Mouse (Mus musculus) adrenal gland, adult (tissue): ENCODE data around the gene Plcb1.

Experiments
- DNase-seq, 2 experiments: peaks; one replicate each; pipeline ENCODE4 v3.0.0; 2022 to 2023; ENCODE audit warnings: low spot score in 1 of 2; ENCODE audit not compliant: inconsistent age in 2 of 2

Gene Plcb1

DNA sequence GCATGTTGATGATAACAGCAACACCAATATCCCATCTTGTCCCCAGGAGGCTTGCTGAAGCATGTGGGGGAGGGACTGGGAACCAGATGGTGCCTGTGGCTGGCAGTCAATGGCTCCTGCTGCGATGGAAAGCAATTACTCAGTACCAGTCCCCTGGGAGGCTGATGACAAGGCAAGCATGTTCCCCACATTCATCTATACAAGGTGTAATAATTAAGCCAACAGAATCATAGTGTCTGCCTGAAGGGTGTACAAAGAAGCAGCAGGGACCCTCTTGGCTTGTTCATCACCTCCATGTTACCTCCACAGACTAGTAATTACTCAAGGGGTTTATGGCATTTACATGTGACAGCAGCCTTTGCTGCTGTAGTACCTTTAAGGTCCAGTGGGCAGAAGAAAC is 125.0 kb downstream of the Plcb1 start:
- no peak for DNase-seq

DNA sequence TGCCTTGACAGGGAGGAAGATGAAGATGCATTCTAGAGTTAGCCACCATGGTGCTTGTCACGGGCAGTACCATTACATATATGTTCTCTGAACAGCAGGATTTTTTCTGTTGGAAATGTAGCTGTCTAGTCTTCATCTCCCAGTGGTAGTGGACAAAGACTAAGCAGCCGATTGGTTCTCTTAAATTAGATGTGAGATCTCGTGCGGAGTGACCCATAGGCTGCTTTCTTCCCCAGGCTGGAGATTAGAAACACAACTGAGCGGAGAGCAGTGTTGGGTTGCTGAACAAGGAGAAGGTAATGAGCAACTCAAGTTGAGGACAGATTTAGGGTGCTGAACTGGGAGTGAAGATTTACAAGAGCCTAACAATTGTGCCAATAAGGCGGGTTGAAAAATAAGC is 125.5 kb downstream of the Plcb1 start:
- DNase-seq = no peak

DNA sequence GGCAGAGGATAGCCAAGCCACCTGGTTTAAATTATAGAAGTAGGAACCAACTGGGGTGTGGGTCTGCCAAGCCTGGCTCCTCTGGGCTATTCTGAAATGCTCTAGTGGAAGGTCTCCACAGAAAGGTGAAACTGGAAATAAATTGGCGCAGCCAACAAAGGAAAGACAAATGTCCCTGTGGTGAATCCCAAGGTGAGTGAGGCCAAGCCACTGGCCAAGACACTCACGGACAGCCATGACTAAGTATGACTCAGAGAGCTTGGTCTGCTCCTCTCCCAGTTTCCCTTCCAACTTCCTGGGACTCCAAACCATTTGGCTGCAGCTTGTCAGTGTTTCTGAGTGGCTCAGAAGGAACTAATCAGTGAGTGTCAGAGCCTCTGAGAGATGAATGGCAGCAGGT is 126.7 kb downstream of the Plcb1 start:
- peak; percentile 84 to 92 for DNase-seq

DNA sequence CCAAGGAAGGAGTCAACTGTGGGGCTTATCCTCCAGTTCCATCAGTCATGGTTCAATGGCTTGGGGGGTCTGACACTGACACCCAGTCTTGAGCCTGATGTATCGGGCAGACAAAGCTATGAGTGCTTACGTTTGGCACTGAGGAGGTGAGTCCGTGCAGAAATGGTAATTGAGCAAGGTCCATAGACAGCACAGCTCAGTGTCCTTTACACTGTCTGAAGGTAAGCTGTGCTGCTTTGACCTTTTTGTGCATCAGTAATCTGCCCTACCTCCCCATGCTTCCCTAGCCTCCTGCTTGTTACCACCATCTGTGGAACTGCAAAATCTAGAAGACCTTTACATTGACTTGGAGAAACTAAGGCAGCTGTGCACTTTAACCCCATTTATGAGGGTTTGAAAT is 127.7 kb downstream of the Plcb1 start:
- peak in 1 of 2 experiments; percentile 74 for DNase-seq

DNA sequence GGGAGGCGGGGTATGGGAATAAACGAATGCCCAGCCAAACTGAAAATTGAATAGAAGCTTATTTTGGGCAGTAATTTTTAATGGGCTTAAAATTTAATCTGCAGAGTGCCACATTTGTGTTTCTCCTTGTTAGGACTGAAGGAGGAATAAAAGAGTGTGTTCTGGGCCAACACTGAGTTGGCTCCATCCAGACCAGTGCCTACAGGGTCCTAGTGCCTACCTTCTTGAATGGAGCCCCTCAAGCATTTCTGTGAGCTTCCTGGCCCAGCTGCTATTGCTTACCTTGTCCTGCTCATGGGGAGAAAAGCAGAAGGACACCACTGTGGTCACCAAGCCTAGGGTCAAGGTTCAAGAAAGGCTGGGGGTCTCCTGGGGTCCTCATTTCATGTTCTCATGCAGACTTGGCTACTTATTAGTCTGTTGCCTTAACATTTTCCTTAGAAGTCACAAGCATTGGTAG is 128.3 kb downstream of the Plcb1 start:
- DNase-seq = peak in 1 of 2 experiments; percentile 70

DNA sequence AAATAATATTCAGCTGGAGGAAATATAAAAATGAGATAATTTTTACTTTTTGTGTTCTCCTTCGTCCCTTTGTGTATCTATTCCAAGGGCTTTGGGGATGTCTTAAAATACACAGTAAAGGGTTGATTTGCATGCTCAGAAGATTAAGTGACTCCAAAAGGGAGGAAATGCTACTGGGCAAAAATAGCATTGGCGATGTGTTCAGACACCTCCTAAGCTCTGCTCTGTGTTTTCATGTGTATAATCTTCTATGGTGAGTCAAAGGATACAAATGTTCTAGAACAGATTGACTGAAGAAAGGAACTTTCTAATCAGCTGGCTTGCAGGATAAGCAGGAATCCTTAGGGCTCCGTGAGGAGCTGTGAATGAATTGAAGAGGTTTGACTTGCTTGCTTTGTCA is 129.2 kb downstream of the Plcb1 start:
- DNase-seq = no peak

DNA sequence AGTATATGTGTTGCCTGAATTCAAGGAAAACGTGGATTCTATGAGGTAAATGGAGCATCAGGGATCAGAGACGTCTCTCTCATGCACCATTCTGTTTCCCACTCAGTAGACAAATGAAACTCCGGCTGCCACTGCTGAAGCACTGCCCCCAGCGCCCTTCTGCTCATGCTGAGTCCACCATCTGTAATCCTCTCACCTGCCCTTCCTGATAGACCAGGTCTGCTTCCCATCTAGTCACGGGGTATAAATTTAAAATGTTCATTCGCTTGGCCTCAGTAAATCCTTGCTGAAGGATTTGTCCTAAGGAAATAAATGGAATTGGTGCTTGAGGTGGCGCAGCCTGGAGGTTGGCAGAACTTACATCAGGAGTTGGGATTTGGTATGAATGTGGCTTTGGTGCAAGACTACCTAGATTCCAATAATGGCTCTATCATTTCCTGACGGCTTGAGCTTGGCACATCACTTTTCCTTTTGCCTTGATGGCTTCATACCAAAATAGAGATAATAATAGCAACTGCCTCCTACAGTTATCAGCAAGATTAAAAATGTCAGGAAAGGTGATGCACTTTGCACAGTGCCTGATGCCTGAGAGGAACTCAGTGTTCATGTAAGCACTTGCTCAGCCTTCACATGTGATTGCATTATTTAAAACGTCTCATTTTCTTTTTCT is 134.9 kb downstream of the Plcb1 start:
- DNase-seq = peak in 1 of 2 experiments; percentile 30

DNA sequence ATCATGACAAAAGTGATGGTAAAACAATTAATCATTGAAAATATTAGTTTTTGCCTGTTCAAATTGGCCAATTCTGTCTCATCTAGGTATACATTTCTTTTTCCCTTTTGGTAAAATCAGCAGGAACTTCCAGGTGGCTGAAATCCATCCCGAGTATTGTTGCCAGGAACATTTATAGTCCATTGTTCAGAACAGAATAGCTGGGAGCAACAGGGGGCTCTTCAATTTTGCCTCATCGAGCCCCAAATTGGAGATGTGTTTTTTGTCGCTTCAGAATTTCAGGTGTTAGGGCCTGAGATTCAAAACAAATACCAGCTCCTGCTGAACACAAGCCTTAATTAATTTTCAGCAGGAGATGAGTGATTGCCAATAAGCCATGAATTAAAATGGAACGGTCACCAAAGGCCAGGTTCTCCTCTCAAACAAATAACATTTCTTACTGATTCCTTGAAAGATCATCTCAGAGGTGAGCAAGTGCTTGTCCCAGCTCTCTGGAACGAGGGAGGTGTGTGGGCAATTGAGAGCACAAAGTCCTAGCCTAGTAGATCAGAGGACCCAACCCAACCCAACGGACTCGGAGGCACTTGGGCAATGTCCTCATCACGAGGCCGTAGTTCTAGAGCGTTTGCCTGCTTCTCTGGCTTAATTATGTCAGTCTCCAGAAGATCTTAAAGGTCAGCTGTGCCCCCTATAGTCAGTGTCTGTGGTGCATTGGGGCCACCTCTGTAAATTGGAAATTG is 136.9 kb downstream of the Plcb1 start:
- DNase-seq = no peak

DNA sequence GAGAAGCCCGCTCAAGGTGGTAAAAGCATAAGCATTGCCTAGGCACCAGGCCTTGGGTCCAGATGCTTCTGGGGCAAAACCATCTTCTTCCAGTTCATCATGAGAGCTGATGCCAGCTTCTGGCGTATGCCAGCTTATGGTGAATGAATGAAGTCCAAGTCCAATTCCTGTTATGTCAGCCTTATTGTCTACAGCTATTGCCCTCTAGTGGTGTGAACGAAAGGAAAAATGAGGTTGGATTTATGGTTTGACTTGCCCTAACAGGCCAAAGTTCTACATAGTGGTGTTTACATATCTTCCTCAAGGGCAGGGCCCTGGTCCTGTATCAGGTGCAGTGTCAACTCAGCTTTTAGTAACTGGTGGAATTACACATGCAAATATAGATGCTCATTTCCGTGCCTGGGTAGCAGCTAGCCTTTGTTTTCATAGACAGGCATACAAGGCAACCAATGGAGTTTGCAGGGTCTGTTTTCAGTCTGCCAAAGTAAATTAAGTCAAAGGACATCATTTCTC is 138.3 kb downstream of the Plcb1 start:
- DNase-seq = peak in 1 of 2 experiments; percentile 37

DNA sequence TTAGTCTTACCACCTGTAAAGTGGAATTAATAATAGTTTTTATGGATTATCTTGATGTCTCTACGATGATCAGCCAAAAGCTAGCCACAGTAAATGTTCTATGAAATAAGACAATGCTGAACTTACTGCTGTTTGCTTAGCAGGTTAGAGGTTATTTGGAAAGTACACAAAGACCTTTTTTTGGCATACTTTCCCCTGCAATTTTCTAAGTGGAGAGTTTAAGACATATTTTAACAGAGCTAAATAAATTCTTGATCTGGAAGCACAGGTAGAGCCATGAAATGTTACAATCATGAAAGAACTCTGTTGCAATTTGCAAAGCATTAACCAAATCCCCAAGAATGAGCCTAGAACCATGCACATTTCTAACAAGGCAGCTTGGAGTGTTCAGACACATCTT is 140.4 kb downstream of the Plcb1 start:
- no peak for DNase-seq

DNA sequence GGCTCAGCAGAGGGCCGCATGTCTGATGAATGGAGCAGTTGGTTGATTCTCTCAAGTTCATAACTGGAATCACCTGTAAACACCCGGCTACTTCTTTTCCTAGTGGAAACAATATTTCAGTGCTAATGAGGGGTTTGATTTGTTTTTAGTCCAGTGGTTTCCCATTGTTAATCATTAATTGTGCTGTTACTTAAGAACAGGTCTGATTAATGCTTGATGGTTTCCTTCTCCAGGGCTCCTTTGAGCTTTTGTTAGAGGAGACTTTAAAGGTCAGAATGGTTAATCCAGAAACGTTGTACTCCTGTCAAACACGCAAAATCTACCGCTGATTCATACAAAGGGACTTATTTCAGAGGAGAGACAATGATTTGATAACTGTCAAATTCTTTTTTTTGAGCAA is 141.2 kb downstream of the Plcb1 start:
- peak in 1 of 2 experiments; percentile 26 for DNase-seq

DNA sequence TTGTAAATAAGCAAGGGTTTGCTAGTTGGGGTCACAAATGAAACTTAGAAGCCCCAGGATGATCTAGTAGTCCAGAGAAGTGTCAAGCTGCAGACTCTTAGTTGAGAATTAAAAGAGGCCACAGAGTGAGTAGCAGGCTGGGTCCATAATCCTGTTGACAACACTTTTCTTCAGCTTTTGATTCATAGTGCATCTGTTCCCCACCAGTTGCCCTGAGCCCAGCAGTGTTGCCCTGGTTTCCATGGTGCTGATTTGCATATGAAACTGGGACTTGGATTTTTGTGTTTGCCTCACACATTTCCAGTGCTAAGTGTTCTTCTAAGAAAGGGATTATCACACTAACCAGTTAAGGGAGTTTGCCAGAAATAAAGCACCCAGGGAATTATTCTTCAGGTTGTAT is 143.6 kb downstream of the Plcb1 start:
- no peak for DNase-seq

DNA sequence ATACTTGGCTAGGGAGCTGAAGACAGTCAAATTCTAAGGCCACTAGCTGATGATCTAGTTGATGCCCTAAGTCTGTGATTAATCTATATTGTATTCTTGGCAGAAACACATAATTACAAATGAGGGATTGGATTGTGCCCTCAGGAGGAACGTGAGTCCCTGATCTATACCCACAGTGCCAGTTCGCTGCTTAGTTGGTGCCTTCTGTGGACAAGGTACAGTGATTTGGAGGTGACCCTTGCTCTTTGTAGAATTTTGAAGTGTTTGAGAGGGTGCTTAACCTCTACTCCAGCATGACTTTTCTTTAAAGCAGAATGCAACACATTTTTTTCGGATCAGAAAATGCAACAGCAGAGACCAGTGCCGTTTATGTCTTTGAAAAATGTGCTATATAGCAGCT is 145.1 kb downstream of the Plcb1 start:
- no peak for DNase-seq

DNA sequence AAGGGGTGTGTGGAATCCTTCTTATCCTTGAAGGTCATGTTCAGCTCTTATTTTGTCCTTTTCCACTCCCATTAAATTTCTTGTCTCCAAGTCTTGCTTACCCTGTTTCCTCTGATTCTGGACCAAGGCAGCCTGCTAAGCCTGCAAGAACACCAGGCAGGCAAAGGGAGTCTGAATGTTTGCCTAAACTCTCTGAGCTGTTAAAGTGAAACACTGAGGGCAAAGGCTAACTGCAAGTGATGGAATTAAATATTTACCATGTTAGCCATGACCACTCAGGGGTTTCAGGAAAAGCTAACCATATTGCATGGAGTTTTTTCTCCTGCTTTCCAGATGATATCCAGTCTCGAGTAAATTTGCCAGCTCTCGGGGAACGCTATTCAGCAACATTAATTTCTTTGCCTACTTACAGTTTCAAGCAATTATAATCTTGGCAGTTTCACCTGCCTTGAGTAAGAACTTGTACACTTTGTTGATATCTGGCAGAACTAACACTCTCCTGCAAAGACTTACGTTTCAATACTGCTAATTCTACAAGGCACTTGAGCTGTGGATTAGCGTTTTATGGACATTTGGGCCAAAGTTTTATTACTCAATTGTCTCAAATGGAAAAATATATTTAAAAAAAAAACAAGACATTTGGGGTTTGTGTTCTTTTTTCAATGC is 146.0 kb downstream of the Plcb1 start:
- no peak for DNase-seq

DNA sequence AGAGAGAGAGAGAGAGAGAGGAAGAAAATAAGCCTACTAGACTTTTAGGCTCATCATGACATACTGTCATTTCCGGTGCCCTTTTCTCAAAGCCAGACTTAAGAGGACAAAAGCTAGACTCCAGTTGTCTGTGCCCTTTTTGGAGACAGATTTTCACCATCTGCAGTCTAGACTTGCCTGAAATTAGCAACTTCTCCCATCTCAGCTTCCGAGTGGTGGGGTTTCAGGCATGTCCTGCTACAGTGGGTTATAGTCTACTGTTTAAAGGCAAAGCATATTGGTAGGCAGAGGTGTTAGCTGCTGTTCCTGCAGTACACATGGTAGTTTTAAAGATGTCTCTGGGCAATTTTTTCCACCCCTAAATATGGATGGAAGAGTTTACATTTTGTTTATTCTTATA is 149.6 kb downstream of the Plcb1 start:
- no peak for DNase-seq

DNA sequence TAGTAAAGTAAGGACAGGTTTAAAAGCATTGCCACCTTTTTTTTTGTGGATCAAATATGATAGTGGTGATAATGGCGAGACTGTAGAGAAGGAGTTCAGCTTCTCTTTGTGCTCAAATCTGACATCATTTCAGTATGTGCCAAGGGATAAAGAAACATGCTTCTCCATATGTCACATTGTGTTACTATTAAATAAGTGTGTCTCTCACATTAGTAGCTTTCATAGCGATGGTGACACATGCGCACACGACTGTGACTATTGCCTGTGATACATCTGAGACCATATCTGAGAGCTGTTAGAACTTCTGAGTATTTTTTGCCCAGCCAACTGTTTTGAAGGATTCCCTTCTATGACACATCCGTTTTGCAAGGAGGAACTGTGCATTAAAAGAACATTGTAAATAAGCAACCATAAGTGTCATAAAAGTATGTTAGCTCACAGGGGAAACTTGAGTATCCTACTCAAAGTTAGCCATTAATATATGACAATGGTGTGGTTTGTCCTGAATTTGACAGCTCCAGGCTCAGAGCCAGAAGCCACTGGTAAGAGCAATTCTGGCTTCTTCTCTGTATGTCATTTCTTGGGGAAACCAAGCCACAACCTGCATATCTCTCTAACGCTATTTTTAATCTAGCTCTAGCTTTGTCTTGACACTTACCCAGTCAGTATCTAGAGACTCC is 150.2 kb downstream of the Plcb1 start:
- no peak for DNase-seq

DNA sequence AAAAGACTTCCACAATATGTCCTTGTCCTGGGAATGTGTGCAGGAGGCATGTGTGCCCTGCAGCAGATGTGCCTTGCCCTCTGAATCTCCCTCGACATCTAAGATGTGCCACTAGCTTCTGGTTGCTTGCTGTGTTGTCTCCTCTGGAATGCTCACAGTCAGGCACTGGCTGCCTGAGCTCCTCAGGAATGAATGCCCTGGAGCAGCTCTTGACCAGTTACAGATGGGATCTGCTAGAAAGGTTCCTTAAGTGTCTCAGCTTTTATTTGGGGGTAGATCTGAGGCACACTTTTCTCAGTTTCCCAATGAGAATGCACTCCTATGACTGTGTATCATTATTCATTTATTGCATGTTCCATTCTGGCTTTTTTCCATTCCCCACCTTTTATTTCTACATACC is 151.8 kb downstream of the Plcb1 start:
- peak in 1 of 2 experiments; percentile 37 for DNase-seq

DNA sequence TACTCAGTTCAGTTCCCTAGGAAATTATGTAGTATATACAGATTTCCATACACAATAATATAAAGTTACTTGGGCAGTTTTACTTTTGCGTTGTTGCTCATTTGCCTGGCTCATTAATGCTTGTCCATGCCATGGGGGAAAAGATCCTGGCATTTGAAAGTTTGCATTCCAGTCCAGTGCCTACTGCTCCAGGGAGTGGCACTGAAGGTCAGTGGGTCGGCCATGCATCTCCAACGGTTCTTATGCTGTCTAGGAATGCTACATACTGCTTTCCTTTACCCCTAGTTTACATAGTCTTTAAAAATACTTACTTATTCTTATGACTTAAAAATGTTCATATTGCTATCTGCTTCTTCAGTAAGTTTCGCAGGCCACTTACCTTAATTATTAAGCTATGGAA is 156.2 kb downstream of the Plcb1 start:
- no peak for DNase-seq

DNA sequence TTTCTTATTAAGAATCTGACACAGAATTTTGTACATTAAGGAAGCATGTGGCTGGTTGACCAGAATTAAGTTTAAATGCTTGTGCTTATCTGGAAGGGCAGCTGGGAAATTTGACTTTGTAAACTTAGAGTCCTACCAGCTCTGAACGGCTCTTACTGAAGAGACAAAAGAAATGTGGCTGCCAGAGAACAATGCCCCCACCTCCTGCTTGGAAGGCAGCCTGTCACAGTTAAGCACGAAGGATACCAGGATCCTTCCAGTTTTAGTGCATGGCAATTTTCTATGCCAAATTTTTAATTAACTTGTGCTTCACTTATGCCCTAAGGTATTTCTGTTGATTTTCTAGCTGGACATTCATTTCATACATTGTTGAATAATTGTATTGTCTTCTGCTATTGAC is 157.1 kb downstream of the Plcb1 start:
- no peak for DNase-seq

DNA sequence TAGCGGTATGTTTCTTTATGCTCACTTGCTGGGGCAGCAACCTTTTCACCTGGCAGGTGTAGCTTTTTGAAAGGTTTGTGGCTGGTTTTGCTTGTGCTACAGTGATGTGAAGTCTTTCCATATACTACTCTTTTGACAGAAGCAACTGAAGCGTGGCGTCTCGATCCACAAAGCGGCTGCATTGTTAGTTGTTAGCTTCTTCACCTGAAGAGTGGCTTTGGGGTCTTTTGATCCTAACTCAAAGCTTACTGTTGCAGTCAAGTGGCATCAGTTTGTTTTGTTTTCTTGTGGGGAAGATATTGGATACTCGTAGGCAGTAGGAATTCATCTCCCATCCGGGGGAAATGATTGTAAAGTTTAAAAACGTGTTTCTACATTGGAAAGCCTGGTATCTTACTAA is 160.5 kb downstream of the Plcb1 start:
- peak in 1 of 2 experiments; percentile 63 for DNase-seq

DNA sequence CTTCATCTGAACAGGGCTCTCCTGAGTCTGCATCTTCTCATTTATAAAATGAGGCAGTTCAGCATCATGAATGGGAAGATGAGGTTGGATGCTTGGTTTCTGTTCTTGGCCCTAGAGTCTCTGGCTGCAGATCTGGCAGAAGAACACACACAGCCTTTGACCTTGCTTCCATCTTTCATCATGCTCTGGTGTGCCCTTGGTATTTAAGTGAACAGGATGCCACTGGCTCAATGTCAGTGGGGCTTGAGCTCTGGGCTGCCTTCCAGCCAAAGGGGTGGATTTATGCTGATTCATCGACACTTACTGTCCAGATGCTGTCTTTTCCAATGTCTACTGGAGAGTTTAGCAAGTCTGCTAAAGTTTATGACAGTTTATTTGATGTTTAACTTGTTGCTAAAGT is 161.0 kb downstream of the Plcb1 start:
- DNase-seq = peak; percentile 94 to 96
